Mouse (Mus musculus) hindbrain, postnatal 0 days (tissue): ENCODE data around the gene Whrn. TPM values are rescaled to one million over a fixed set of nuclear protein-coding genes. Genes with fewer than 3 reads are reported as not detected.

Experiments used
- ATAC-seq: fragments of 200-750 bp; cut with Nextera tagmentation; 2 replicates; pipeline ENCODE4 v1.8.0; 2017; ENCODE audit warnings: mild to moderate bottlenecking, moderate TSS enrichment, moderate library complexity
- DNase-seq: peaks from one replicate; pipeline ENCODE4 v3.0.0-alpha.2; 2015; ENCODE audit warnings: low spot score
- H3K27ac ChIP-seq: fragments of 300-500 bp; sonication (generic); 2 replicates; pipeline ENCODE4 v1.5.1; 2014; ENCODE audit warnings: mild to moderate bottlenecking
- H3K27me3 ChIP-seq: fragments of 300-500 bp; sonication (generic); 2 replicates; pipeline ENCODE4 v1.6.1; 2014; ENCODE audit warnings: low read length, mixed read lengths; ENCODE audit not compliant: insufficient read depth
- H3K36me3 ChIP-seq: fragments of 300-500 bp; sonication (generic); 2 replicates; pipeline ENCODE4 v1.6.1; 2014; ENCODE audit warnings: low read length, mixed read lengths; ENCODE audit not compliant: insufficient read depth
- H3K4me1 ChIP-seq: fragments of 300-500 bp; sonication (generic); 2 replicates; pipeline ENCODE4 v1.6.1; 2014; ENCODE audit warnings: antibody characterized with exemption, low read length, mixed read lengths; ENCODE audit not compliant: insufficient read depth
- H3K4me2 ChIP-seq: fragments of 300-500 bp; sonication (generic); 2 replicates; pipeline ENCODE4 v1.6.1; 2014; ENCODE audit warnings: low read depth, mild to moderate bottlenecking, low read length, moderate library complexity, mixed read lengths
- H3K4me3 ChIP-seq: fragments of 300-500 bp; sonication (generic); 2 replicates; pipeline ENCODE4 v1.5.1; 2014; ENCODE audit warnings: low read length
- H3K9ac ChIP-seq: fragments of 300-500 bp; sonication (generic); replicated peaks from 2 replicates; pipeline ENCODE4 v1.6.1; 2014; ENCODE audit warnings: mild to moderate bottlenecking, low read length, moderate library complexity, mixed read lengths
- H3K9me3 ChIP-seq: fragments of 300-500 bp; sonication (generic); 2 replicates; pipeline ENCODE4 v1.6.1; 2016; ENCODE audit warnings: low read length, mixed read lengths
- CTCF ChIP-seq: IDR thresholded peaks from 2 replicates; pipeline ENCODE4 v1.5.1; 2016; ENCODE audit warnings: antibody characterized with exemption, control low read depth, low read depth
- WGBS: fragments of 180-500 bp; shearing (Covaris S2); extraction: QIAGEN DNeasy Blood & Tissue Kit; methylation state at CpG from one replicate; pipeline ENCODE4 v1.1.7; 2014; 5-methylcytosine and 5-hydroxymethylcytosine counted together
- polyA plus RNA-seq: library from polyadenylated mRNA; unstranded; fragments of >200 nt; fragmentation: Nextera tagmentation; extraction: Ambion mirVana; gene quantifications from 2 replicates; pipeline ENCODE4 v1.2.1, GENCODE M21; 2015
- total RNA-seq: library from RNA; depleted of rRNA; stranded (reverse); fragments of >200 nt; gene quantifications from 2 replicates; pipeline ENCODE4 v1.2.3, GENCODE M21; 2014

Whrn gene
- total and polyA plus RNA-seq, 2 experiments from 2014 or later: 4.7 to 34.6 TPM

DNA sequence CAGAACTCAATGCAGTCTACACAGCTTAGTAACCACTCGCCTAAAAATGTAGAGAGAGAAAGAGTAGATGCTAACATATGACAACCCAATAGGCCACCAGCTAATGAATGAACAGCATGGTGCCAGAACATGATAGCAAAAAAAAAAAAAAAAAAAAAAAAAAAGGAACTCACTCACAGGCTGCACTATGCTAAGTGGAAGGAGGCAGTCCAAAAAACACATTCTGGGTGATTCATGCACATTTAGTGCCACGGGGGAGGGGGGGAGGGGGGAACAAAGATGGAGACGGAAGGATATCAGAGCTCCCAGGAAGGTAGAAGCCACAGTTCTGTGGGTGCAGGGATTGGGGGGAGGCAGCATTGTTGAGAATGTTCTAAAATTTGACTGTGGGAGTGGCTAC lies 43.2 kb downstream of the Whrn start:
- no peak overlapping the region for H3K27ac ChIP-seq
- H3K27me3 ChIP-seq: no peaks in the 10 kb centered on the region
- H3K4me3 ChIP-seq: no peak overlapping the region
- H3K36me3 ChIP-seq: no peaks in the 10 kb centered on the region
- no peaks in the 10 kb centered on the region; the same call in 1 of the 2 replicates for H3K4me1 ChIP-seq
- no peak overlapping the region for H3K9ac ChIP-seq
- no peak for TF ChIP-seq CTCF
- DNase-seq (no peak), ATAC-seq (0 out of 2 replicates have a peak, but pooled peaks have one; percentile 11)
- 50% methylated on average over 3 of the region's 3 CpGs for WGBS
- no peaks in the 10 kb centered on the region for H3K9me3 ChIP-seq
- no peak overlapping the region for H3K4me2 ChIP-seq

DNA sequence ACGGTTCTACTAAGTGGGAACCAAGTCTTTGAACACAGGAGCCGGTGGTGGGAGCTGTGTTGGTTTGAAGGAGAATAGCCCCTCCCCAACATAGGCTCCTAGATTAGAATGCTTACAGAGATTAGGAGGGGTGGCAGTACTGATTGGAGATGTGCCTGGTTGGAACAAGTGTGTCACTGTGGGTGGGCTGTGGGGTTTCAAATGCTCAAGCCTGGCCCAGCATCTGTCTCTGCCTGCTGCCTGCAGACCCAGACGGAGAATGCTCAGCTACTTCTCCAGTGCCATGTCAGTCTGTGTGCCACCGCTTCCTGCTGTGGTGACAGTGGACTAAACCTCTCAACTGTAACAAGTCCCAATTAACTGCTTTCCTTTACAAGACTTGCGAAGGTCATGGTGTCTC lies 45.2 kb downstream of the Whrn start:
- Histone ChIP-seq H3K4me1 (no peaks in the 10 kb centered on the region; the same call in 1 of the 2 replicates), H3K27me3 (no peaks in the 10 kb centered on the region), H3K27ac (no peak overlapping the region), H3K9me3 (0 out of 2 replicates have a peak, but pooled peaks cover 3% of the 10 kb centered on the region), H3K9ac (no peak overlapping the region), H3K4me2 (no peak overlapping the region), H3K36me3 (no peaks in the 10 kb centered on the region), H3K4me3 (no peak overlapping the region)
- WGBS: 66% methylated on average over 5 of the region's 5 CpGs
- ATAC-seq (peak; percentile 43; the same call in 1 of the 2 replicates), DNase-seq (peak; percentile 49)
- TF ChIP-seq CTCF: no peak

DNA sequence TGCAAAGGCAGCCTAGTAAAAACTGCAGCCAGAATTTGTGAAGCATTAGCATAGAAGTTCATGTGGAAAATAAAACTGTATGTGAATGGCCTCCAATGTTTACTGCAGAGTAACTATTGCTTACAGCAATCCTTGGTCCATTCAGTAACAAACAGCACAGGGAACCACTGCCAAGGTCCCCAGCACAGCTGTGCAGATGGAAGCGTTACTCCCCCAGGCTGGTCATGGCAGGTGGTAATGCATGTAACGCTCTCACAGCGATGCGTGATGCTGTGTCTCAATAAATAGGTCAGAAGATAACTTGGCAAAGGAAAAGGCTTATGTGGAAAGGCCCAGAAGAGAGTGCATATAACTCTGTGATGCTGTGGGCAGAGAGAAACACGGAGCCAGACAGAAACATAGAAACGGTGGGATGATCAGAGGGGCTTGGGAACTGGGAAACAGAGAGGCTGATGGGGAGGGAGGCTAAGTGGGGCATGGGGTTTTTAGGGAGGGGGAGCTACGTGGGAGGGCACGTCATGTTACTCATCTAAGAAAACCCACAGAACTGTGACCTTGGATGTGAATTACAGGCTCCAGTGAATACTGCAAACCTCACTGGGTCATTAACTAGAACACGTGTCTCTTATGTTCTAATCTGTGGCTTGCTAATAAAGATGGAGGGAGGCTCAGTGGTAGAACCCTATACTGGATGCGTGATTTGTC lies 51.3 kb downstream of the Whrn start:
- DNase-seq (peak; percentile 27), ATAC-seq (peak; percentile 55)
- WGBS: 38% methylated on average over 10 of the region's 10 CpGs
- no peak overlapping the region for H3K4me3 ChIP-seq
- no peak overlapping the region for H3K4me2 ChIP-seq
- no peaks in the 10 kb centered on the region for H3K27me3 ChIP-seq
- no peaks in the 10 kb centered on the region for H3K36me3 ChIP-seq
- 0 out of 2 replicates have a peak, but pooled peaks cover 3% of the 10 kb centered on the region for H3K9me3 ChIP-seq
- H3K27ac ChIP-seq: no peak overlapping the region
- no peak for TF ChIP-seq CTCF
- no peaks in the 10 kb centered on the region for H3K4me1 ChIP-seq
- no peak overlapping the region for H3K9ac ChIP-seq

DNA sequence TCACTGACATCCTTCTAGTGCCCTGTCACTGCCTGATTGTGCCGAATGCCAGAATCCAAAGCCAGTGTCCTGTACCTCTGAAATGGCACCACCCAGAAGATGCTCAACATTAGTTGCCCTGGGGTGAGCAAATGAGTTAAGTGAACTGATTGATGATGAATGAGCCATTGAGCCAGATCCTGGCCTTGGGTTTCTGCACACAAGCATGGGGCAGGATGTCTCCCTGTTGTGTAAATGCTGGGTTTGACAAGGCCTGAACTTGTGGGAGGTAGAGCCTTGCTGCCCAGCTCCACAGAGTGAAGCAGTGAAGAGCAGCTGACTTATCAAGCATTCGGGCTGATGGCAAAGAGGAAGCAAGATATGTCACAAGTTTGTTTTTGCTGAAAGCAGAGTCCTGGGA lies 52.7 kb downstream of the Whrn start:
- ATAC-seq (no peak), DNase-seq (no peak)
- 92% methylated on average over 2 of the region's 2 CpGs for WGBS
- H3K27ac ChIP-seq: no peak overlapping the region
- no peak overlapping the region for H3K9ac ChIP-seq
- H3K4me1 ChIP-seq: no peaks in the 10 kb centered on the region
- no peak for TF ChIP-seq CTCF
- no peaks in the 10 kb centered on the region for H3K36me3 ChIP-seq
- no peak overlapping the region for H3K4me2 ChIP-seq
- H3K4me3 ChIP-seq: no peak overlapping the region
- H3K27me3 ChIP-seq: no peaks in the 10 kb centered on the region
- 0 out of 2 replicates have a peak, but pooled peaks cover 3% of the 10 kb centered on the region for H3K9me3 ChIP-seq

DNA sequence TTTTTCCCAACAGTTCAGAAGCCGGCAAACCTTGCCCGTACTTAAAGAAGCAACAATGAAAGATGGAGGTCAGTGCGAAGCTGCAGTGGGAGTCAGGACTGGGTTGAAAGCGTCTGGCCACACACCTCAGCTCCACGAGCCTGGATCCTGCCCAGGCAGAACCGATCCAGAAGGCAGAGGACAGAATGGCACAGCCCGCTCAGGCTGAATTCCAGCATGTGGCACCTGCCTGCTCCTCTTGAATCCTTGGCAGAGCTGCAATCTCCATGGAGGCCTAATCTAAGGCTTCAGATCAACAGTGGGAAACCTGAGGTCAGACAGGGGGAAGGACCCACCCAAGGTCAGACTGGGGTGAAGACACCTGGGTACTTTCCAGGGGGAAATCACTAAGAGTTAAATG lies 54.2 kb downstream of the Whrn start:
- H3K27me3 ChIP-seq: no peaks in the 10 kb centered on the region
- 0 out of 2 replicates have a peak, but pooled peaks cover 2% of the 10 kb centered on the region for H3K9me3 ChIP-seq
- ATAC-seq (no peak), DNase-seq (no peak)
- no peak overlapping the region for H3K4me3 ChIP-seq
- H3K4me1 ChIP-seq: no peaks in the 10 kb centered on the region
- H3K4me2 ChIP-seq: no peak overlapping the region
- no peak for TF ChIP-seq CTCF
- WGBS: 69% methylated on average over 7 of the region's 7 CpGs
- no peaks in the 10 kb centered on the region for H3K36me3 ChIP-seq
- H3K9ac ChIP-seq: no peak overlapping the region
- H3K27ac ChIP-seq: no peak overlapping the region

DNA sequence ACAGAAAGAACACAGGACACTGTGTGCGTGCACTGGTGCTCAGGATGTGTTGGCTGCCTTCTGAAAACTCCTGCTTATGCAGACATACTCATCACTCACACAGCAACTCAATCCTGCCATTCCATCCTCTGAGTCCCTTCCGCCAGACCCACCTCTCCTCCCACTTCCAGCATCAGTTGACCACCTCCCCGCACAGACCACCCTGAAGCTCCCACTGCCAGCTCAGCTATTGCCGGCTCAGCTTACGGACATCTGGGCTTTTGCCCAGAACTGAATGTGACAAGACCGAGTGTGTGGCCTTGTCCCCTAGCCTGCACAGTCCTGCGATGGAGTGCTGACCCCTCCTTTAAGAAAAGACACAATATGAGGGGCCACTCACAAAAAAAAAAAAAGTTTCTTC lies 55.5 kb downstream of the Whrn start:
- H3K27me3 ChIP-seq: no peaks in the 10 kb centered on the region
- no peaks in the 10 kb centered on the region for H3K4me1 ChIP-seq
- ATAC-seq: peak; percentile 70
- WGBS: 58% methylated on average over 7 of the region's 7 CpGs
- no peak overlapping the region for H3K4me3 ChIP-seq
- H3K27ac ChIP-seq: 0 out of 2 replicates have a peak overlapping the region, but pooled peaks have one; percentile 11
- DNase-seq: peak; percentile 51
- H3K9me3 ChIP-seq: no peaks in the 10 kb centered on the region
- H3K9ac ChIP-seq: no peak overlapping the region
- no peak for TF ChIP-seq CTCF
- no peak overlapping the region for H3K4me2 ChIP-seq
- H3K36me3 ChIP-seq: no peaks in the 10 kb centered on the region

DNA sequence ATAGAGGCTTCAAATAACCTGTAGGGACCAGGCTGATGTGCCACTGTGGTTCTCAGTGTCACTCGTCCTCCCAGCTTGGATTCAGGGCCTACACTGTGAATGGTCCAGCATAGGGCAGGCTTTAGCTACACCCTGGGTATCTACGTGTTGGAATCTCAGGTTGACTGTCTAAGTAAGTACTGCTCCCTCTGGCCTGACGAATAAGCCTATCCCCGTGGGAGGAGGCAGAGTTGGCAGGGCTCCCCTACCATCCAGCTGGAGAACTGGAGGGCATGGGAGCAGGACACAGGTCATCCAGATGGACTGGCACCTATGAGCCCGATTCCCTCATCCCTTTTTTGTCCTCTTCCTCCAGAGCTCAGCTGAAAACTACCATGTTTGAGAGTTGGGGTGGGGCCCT lies 57.8 kb downstream of the Whrn start:
- H3K4me2 ChIP-seq: no peak overlapping the region
- no peak overlapping the region for H3K4me3 ChIP-seq
- H3K4me1 ChIP-seq: no peaks in the 10 kb centered on the region
- no peak for DNase-seq
- H3K36me3 ChIP-seq: no peaks in the 10 kb centered on the region
- H3K9me3 ChIP-seq: no peaks in the 10 kb centered on the region
- ATAC-seq: no peak
- no peak overlapping the region for H3K9ac ChIP-seq
- H3K27me3 ChIP-seq: no peaks in the 10 kb centered on the region
- WGBS: 82% methylated on average over 5 of the region's 5 CpGs
- no peak for TF ChIP-seq CTCF
- H3K27ac ChIP-seq: peak overlapping the region; percentile 8; the same call in 1 of the 2 replicates
